Mouse (Mus musculus) G1E (cell line): ENCODE results near the gene Ndufs7. TPM values are rescaled to one million over a fixed set of nuclear protein-coding genes. Genes with fewer than 3 reads are reported as not detected.

Experiments used
- ATAC-seq: 2 replicates; pipeline ENCODE4 v1.8.0; 2016; ENCODE audit warnings: mild to moderate bottlenecking; ENCODE audit not compliant: insufficient number of reproducible peaks, poor library complexity, low FRiP score, severe bottlenecking; ENCODE audit errors: extremely low read depth
- DNase-seq: peaks from one replicate; pipeline ENCODE4 v3.0.0; 2012; ENCODE audit warnings: low spot score
- H3K27me3 ChIP-seq: 2 replicates; pipeline ENCODE4 v1.6.1; 2012; ENCODE audit warnings: mild to moderate bottlenecking, low read length, inconsistent platforms; ENCODE audit not compliant: insufficient read depth
- H3K36me3 ChIP-seq: replicated peaks from 2 replicates; pipeline ENCODE3; 2012; ENCODE audit warnings: mild to moderate bottlenecking, inconsistent platforms
- H3K4me1 ChIP-seq: 2 replicates; pipeline ENCODE4 v1.6.1; 2012; ENCODE audit warnings: low read depth, low read length, inconsistent platforms, mixed read lengths; ENCODE audit not compliant: insufficient read depth
- H3K4me3 ChIP-seq: 2 replicates; pipeline ENCODE4 v1.5.1; 2012; ENCODE audit warnings: low read depth, mild to moderate bottlenecking, inconsistent platforms, low read length, moderate library complexity, mixed read lengths
- H3K9me3 ChIP-seq: replicated peaks from 2 replicates; pipeline ENCODE4 v1.6.1; 2012; ENCODE audit warnings: inconsistent platforms
- CTCF ChIP-seq: IDR thresholded peaks from 2 replicates; pipeline ENCODE4 v1.5.1; 2012; ENCODE audit warnings: low read depth, low read length, inconsistent platforms, mixed read lengths
- GATA1 ChIP-seq: IDR thresholded peaks from 2 replicates; pipeline ENCODE4 v1.6.1; 2012; ENCODE audit warnings: borderline replicate concordance, low read length, inconsistent platforms, mixed read lengths
- GATA2 ChIP-seq: IDR thresholded peaks from 2 replicates; pipeline ENCODE4 v1.6.1; 2012; ENCODE audit warnings: low read depth, low read length, inconsistent platforms, borderline replicate concordance
- POLR2AphosphoS5 ChIP-seq: IDR thresholded peaks from 2 replicates; pipeline ENCODE4 v1.6.1; 2012; ENCODE audit warnings: low read depth, low read length, inconsistent platforms; ENCODE audit not compliant: insufficient replicate concordance
- TAL1 ChIP-seq: conservative IDR thresholded peaks from 2 replicates; pipeline ENCODE4 v1.6.1; 2012; ENCODE audit warnings: low read depth, low read length, inconsistent platforms, mixed read lengths
- polyA plus RNA-seq: library from polyadenylated mRNA; stranded (reverse); fragments of >175 nt; gene quantifications from 2 replicates; pipeline ENCODE4 v1.2.3, GENCODE M21; 2012
- total RNA-seq, 2 experiments: library from RNA; stranded (forward) in 1 of 2; stranded (reverse) in 1 of 2; fragments of 200-1000 nt in 1 of 2; fragments of >200 nt in 1 of 2; fragmentation: Nextera tagmentation in 1 of 2; gene quantifications; 2 replicates each; pipeline ENCODE4 v1.2.3; 2014 to 2017

Gene Ndufs7
- total and polyA plus RNA-seq, 3 experiments: 156 to 257 (median 246) TPM

GRCm38 (mm10) chr10:80296824-80297223 lies 47.9 kb downstream of the Ndufs7 start:
- Histone ChIP-seq H3K9me3 (no peaks in the 10 kb centered on the region), H3K27me3 (peaks cover 54% of the 10 kb centered on the region), H3K36me3 (peaks cover 31% of the 10 kb centered on the region), H3K4me1 (peaks cover 49% of the 10 kb centered on the region), H3K4me3 (no peak overlapping the region)
- ATAC-seq: no peak
- TF ChIP-seq POLR2AphosphoS5 (no peak), CTCF (no peak)
- no peak for DNase-seq

GRCm38 (mm10) chr10:80297526-80298133 lies 48.7 kb downstream of the Ndufs7 start:
- H3K9me3 ChIP-seq: no peaks in the 10 kb centered on the region
- H3K4me1 ChIP-seq: peaks cover 52% of the 10 kb centered on the region
- TF ChIP-seq CTCF (no peak), GATA2 (no peak), POLR2AphosphoS5 (no peak), TAL1 (no peak), GATA1 (no peak)
- no peak for DNase-seq
- H3K36me3 ChIP-seq: peaks cover 30% of the 10 kb centered on the region
- no peak overlapping the region for H3K4me3 ChIP-seq
- no peak for ATAC-seq
- H3K27me3 ChIP-seq: peaks cover 62% of the 10 kb centered on the region

GRCm38 (mm10) chr10:80298571-80299281 lies 49.8 kb downstream of the Ndufs7 start:
- DNase-seq: no peak
- Histone ChIP-seq H3K4me1 (peaks cover 47% of the 10 kb centered on the region), H3K27me3 (peaks cover 69% of the 10 kb centered on the region), H3K9me3 (no peaks in the 10 kb centered on the region), H3K36me3 (peaks cover 19% of the 10 kb centered on the region), H3K4me3 (no peak overlapping the region)
- no peak for TF ChIP-seq TAL1
- no peak for ATAC-seq

- ATAC-seq: no peak
- no peak overlapping the region for H3K4me3 ChIP-seq
- H3K4me1 ChIP-seq: peaks cover 42% of the 10 kb centered on the region
- no peaks in the 10 kb centered on the region for H3K9me3 ChIP-seq
- no peak for DNase-seq
- TF ChIP-seq POLR2AphosphoS5 (no peak), CTCF (no peak), GATA2 (no peak), TAL1 (no peak), GATA1 (no peak)
- peaks cover 72% of the 10 kb centered on the region for H3K27me3 ChIP-seq
- peaks cover 13% of the 10 kb centered on the region for H3K36me3 ChIP-seq
Measured at GRCm38 (mm10) chr10:80299301-80299700, 50.4 kb downstream of the Ndufs7 start.

GRCm38 (mm10) chr10:80299824-80300223 lies 50.9 kb downstream of the Ndufs7 start:
- no peak for ATAC-seq
- Histone ChIP-seq H3K4me1 (peaks cover 42% of the 10 kb centered on the region), H3K36me3 (peaks cover 8% of the 10 kb centered on the region), H3K4me3 (no peak overlapping the region), H3K27me3 (peaks cover 77% of the 10 kb centered on the region), H3K9me3 (no peaks in the 10 kb centered on the region)
- DNase-seq: no peak
- TF ChIP-seq POLR2AphosphoS5 (no peak), TAL1 (no peak), CTCF (no peak), GATA2 (no peak), GATA1 (no peak)

GRCm38 (mm10) chr10:80300672-80301181 lies 51.8 kb downstream of the Ndufs7 start:
- H3K4me3 ChIP-seq: no peak overlapping the region
- H3K27me3 ChIP-seq: peaks cover 86% of the 10 kb centered on the region
- no peak for ATAC-seq
- H3K36me3 ChIP-seq: no peaks in the 10 kb centered on the region
- TF ChIP-seq GATA2 (no peak), TAL1 (no peak), GATA1 (no peak), POLR2AphosphoS5 (no peak), CTCF (no peak)
- H3K9me3 ChIP-seq: no peaks in the 10 kb centered on the region
- peaks cover 36% of the 10 kb centered on the region for H3K4me1 ChIP-seq
- no peak for DNase-seq
